Mouse (Mus musculus): ENCODE results near the gene Capn1. TPM values are rescaled to one million over a fixed set of nuclear protein-coding genes. Genes with fewer than 3 reads are reported as not detected.

Gene Capn1
- total and polyA plus RNA-seq, 3 experiments, result 42.5 to 75.2 TPM; not detected in 1

DNA sequence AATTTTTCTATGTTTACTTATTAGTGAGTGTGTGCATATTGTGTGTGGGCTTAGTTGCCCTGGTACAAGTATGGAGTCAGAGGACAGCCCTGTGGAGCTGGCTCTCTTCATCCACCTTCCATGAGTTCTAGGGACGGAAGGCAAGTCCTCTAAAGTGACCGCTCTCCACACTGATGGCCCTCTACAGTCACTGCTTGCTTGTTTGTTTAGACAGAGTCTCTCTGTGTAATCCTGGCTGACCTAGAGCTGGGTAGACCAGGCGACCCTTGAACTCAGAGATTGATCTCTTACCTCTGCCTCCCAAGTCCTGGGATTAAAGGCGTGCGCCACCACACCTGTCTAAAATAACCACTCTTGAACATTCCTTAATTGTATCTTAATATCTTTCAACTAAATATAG lies 58.3 kb downstream of the Capn1 start:
- Histone ChIP-seq H3K27me3 (ENCODE audit: control insufficient read depth in 1 of 2, insufficient read depth in 2 of 2, low read length in 2 of 2) (no peaks in the 10 kb centered on the region), H3K9me3 (replicated peaks; ENCODE audit: insufficient read depth, low read length) (no peaks in the 10 kb centered on the region), H3K4me3 (ENCODE audit: control insufficient read depth in 1 of 2, insufficient read depth in 1 of 2, low read depth in 2 of 2, low read length in 2 of 2) (no peak overlapping the region), H3K9ac (ENCODE audit: control insufficient read depth, low read depth, low read length, poor library complexity, severe bottlenecking) (no peak overlapping the region), H3K27ac (ENCODE audit: control insufficient read depth, low read depth, low read length) (no peak overlapping the region), H3K36me3 (ENCODE audit: control insufficient read depth in 1 of 2, insufficient read depth in 2 of 2, low read length in 2 of 2) (peaks cover 2 to 15% of the 10 kb centered on the region in 2 experiments), H3K4me1 (ENCODE audit: control insufficient read depth in 1 of 2, insufficient read depth in 2 of 2, low read length in 2 of 2) (peaks cover 0 to 3% of the 10 kb centered on the region in 2 experiments; a peak in 1 of 4 replicates), H3K79me2 (ENCODE audit: control insufficient read depth, insufficient read depth, low read length, poor library complexity) (peaks cover 11% of the 10 kb centered on the region)
- TF ChIP-seq NRF1 (IDR thresholded peaks at IDR 0.05; ENCODE audit: insufficient read depth, low read depth, low read length, poor library complexity, severe bottlenecking) (no peak), HCFC1 (IDR thresholded peaks at IDR 0.05; ENCODE audit: low read depth, low read length) (no peak), MXI1 (IDR thresholded peaks at IDR 0.05; ENCODE audit: low read depth, low read length) (no peak), EP300 (IDR thresholded peaks at IDR 0.05; ENCODE audit: low read depth in 1 of 2, low read length in 2 of 2) (no peak), ELF1 (IDR thresholded peaks at IDR 0.05; ENCODE audit: low read depth, low read length) (no peak), GABPA (IDR thresholded peaks at IDR 0.05; ENCODE audit: low read depth, low read length) (no peak), CHD2 (IDR thresholded peaks at IDR 0.05; ENCODE audit: low read length) (no peak), POLR2AphosphoS2 (IDR thresholded peaks at IDR 0.05; ENCODE audit: low read length) (no peak), NELFE (IDR thresholded peaks at IDR 0.05; ENCODE audit: low read depth, low read length) (no peak)
- no peak for DNase-seq (ENCODE audit: low read depth, low spot score)

DNA sequence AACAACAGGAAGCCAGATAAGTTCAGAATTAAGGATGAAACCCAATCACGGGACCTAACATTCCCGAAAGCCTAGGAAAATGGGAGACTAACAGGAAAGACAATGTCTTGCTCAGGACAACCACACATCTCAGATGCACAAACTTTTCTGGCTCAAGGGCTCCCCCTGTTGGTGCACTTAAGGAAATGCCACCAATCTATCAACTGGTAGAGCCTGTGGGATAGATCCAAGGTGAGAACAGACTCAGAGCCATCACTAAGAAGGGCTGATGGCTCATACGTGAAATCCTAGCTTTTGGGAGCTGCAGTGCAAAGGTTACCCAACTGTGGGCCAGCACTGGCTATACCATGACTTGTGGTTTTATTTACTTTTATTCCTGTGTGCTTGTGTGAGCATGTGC lies 59.0 kb downstream of the Capn1 start:
- Histone ChIP-seq H3K79me2 (ENCODE audit: control insufficient read depth, insufficient read depth, low read length, poor library complexity) (peaks cover 8% of the 10 kb centered on the region), H3K36me3 (ENCODE audit: control insufficient read depth in 1 of 2, insufficient read depth in 2 of 2, low read length in 2 of 2) (peaks cover 0 to 15% of the 10 kb centered on the region in 2 experiments; a peak in 2 of 4 replicates), H3K9me3 (replicated peaks; ENCODE audit: insufficient read depth, low read length) (no peaks in the 10 kb centered on the region), H3K27ac (ENCODE audit: control insufficient read depth, low read depth, low read length) (no peak overlapping the region), H3K9ac (ENCODE audit: control insufficient read depth, low read depth, low read length, poor library complexity, severe bottlenecking) (no peak overlapping the region), H3K4me1 (ENCODE audit: control insufficient read depth in 1 of 2, insufficient read depth in 2 of 2, low read length in 2 of 2) (no peaks in the 10 kb centered on the region), H3K27me3 (ENCODE audit: control insufficient read depth in 1 of 2, insufficient read depth in 2 of 2, low read length in 2 of 2) (no peaks in the 10 kb centered on the region), H3K4me3 (ENCODE audit: control insufficient read depth in 1 of 2, insufficient read depth in 1 of 2, low read depth in 2 of 2, low read length in 2 of 2) (no peak overlapping the region)
- peak; percentile 84 for DNase-seq (ENCODE audit: low read depth, low spot score)
- TF ChIP-seq USF2 (IDR thresholded peaks at IDR 0.05; ENCODE audit: borderline replicate concordance in 1 of 2, insufficient read depth in 1 of 2, low read depth in 1 of 2, low read length in 2 of 2) (no peak), SMC3 (IDR thresholded peaks at IDR 0.05; ENCODE audit: low read depth, low read length) (peak; percentile 75), ZC3H11A (IDR thresholded peaks at IDR 0.05; ENCODE audit: low read depth, low read length) (peak; percentile 60), KAT2A (conservative IDR thresholded peaks at IDR 0.05; ENCODE audit: low read depth, low read length) (no peak), MYC (IDR thresholded peaks at IDR 0.05; ENCODE audit: low read depth, low read length) (no peak), RAD21 (IDR thresholded peaks at IDR 0.05; ENCODE audit: low read depth, low read length) (peak; percentile 73), POLR2AphosphoS5 (IDR thresholded peaks at IDR 0.05; ENCODE audit: borderline replicate concordance, low read depth, low read length) (no peak), CTCF (IDR thresholded peaks at IDR 0.05 in 2 of 3, conservative IDR thresholded peaks at IDR 0.05 in 1 of 3; ENCODE audit: control insufficient read depth in 1 of 3, insufficient read depth in 1 of 3, low read depth in 2 of 3, low read length in 3 of 3, poor library complexity in 1 of 3, severe bottlenecking in 1 of 3) (peak; percentile 64 to 89 (median 88)), EP300 (IDR thresholded peaks at IDR 0.05; ENCODE audit: low read depth in 1 of 2, low read length in 2 of 2) (no peak)

Data from MEL (cell line).